Mouse (Mus musculus) activated CD4-positive, CD25-positive, alpha-beta regulatory T cell, adult 9 weeks (primary cell): ENCODE data around the gene Magoh. TPM values are rescaled to one million over a fixed set of nuclear protein-coding genes. Genes with fewer than 3 reads are reported as not detected.

Experiments
- polyA plus RNA-seq: library from polyadenylated mRNA; unstranded; fragments of 100-300 nt; shearing (Covaris generic); gene quantifications from one replicate; pipeline ENCODE4 v1.2.1, GENCODE M21; 2017

The Magoh gene
- 155 TPM for polyA plus RNA-seq

GRCm38 (mm10) chr4:107879254-107880050 is at the start of gene Magoh:
Magoh (plus strand) TSS chr4:107879755.

GRCm38 (mm10) chr4:107889731-107890432 is 10.3 kb downstream of the Magoh start, which contains the start of gene 0610037L13Rik:
0610037L13Rik (plus strand) TSS chr4:107889813.

GRCm38 (mm10) chr4:107923145-107923802 is 43.7 kb downstream of the Magoh start, which contains the start of gene Cpt2:
Cpt2 (minus strand) TSS chr4:107923610.

Other genes starting within 250 kb of the Magoh start
- gene Dmrtb1, start 195.5 kb upstream of the Magoh start, polyA plus RNA-seq: not detected
- gene Lrp8, start 77.5 kb upstream of the Magoh start, polyA plus RNA-seq: 0.60 TPM
- 66.7 TPM for gene 0610037L13Rik, start 10.1 kb downstream of the Magoh start, polyA plus RNA-seq
- gene Cpt2, start 43.9 kb downstream of the Magoh start, polyA plus RNA-seq: 26.1 TPM
- not detected for gene Slc1a7, start 88.6 kb downstream of the Magoh start, polyA plus RNA-seq
- not detected for gene Podn, start 216.7 kb downstream of the Magoh start, polyA plus RNA-seq